Mouse (Mus musculus): ENCODE results near the gene Zfyve28.

GRCm38 (mm10) chr5:34252307-34252966 lies 35.8 kb downstream of the Zfyve28 start:
- TF ChIP-seq CTCF (IDR thresholded peaks at IDR 0.05; ENCODE audit: control insufficient read depth, insufficient read depth, low read length) = no peak
- no peak for TF ChIP-seq POLR2A (IDR thresholded peaks at IDR 0.05; ENCODE audit: borderline replicate concordance, control insufficient read depth, low read depth, low read length)
